Mouse (Mus musculus) megakaryocyte progenitor cell, adult 5-6 weeks (primary cell): Measurements from ENCODE around the gene Irak4. TPM values are rescaled to one million over a fixed set of nuclear protein-coding genes. Genes with fewer than 3 reads are reported as not detected.
A peak's percentile ranks its signal among the peaks of the same experiment; 100 is the strongest.

Experiments
- ATAC-seq: replicated peaks from 2 replicates; pipeline ENCODE4 v1.8.0; 2016; ENCODE audit warnings: mild to moderate bottlenecking, moderate TSS enrichment, inconsistent platforms; ENCODE audit not compliant: poor library complexity
- total RNA-seq, 2 experiments: library from RNA; stranded (forward) in 1 of 2; stranded (reverse) in 1 of 2; fragments of 157-497, 149-512 nt in 1 of 2; fragments of 200-1000 nt in 1 of 2; gene quantifications; 2 replicates each; pipeline versions ENCODE4 v1.2.3 to v1.2.4; 2015 to 2017

Gene Irak4
- total RNA-seq, 2 experiments from 2014 or later = 14.3 to 28.7 TPM

DNA sequence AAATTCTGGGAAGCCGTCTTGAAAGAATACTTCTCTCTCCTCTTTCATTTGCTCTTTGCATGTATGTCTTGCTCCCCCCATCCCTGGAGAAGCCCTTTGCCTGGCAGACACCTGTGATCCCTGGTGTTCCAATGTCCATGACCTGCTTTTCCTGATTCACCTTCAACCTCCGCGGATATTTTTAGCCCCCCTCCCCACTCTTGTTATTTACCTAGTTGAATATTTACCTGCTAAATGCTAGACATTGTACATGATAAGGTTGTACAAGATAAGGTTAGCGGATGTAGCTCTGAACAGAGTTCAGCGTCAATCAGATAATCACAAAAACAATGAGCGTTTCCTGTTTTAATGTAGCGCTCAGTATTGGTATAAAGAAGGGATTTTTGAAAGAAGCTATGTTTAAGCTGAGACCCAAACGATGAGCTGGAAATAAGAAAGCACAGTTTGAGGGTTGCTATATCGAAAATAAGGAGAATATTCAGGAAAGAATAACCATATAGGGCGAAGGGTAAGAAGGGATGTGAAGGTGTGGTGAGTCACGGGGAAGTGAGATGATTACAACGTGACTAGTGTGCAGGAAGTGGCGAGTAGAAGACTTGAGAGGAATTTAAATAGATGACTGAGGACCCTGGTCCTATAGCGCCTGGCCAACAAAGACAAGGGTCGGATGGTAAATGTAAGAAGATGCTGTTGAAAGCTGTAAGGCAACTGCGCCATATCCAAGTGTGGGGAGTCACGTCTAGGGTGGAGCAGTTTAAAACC, 15.6 kb downstream of the Irak4 start:
- no peak for ATAC-seq

DNA sequence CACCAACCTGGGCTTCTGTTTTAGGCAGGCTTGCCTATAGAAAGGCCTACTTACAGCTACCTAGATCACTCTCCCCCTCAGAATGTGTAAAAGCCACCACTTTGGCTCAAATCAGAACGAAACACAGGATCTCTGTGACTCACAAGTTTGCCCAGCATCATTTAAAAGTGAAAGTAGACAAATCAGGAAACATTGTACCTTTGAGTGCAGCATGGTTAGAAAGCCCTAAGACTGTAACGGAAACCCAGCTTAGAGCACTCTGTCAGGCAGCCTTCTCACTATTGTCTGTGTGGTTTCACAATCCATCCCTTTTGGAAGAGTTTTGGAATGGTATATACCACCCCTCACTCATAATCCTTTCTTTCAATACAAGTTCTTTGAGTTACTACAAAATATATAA, 21.5 kb downstream of the Irak4 start:
- ATAC-seq = peak; percentile 16; the same call in 1 of the 2 replicates

DNA sequence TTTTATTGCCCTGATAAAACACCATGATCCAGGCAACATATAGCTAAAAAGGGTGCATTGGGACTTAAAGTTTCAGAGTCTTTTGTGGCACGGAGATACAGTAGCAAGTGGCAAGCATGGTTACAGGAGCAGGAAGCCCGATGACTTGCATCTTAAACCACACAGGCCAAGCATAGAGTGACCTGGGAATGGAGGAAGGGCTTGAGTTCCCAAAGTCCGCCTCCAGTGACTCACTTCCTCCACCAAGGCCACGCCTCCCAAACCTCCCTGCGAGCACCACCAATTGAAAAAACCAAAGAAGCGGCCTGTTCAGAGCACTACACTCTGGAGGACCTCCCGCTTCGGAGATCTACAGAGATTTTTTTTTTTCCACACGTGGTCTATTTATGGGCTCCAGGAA, 22.4 kb downstream of the Irak4 start:
- ATAC-seq = peak; percentile 99

DNA sequence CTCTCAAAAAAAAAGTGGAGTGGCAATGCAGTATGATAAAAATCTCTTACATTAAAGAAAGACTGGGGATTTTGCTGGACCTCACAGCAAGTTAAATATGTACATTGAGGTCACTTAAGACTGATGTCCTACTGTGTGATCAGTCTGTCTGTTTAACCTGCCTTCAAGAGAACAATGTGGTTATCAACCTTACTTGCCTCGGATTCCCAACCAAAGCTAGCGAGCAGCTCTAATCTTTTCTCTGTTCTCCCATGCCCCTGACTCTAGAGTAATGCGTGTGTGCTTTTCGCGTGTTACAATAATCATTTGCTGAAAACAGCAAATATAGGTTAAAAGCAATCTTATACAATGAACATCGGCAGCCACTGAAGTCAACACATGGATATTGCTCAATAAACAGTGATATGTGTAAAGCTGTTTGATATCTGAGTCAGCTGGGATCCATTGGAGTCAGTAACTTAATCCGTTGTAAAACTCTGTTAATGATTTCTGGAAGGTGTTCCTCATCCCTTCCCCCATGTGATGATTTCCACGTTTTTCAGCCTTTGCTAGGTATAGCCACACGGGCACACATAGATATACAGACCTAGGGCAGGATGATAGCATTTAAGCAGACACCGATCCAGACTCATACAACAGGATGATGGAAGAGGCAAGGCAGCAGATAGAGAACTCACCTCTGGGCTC, 25.2 kb downstream of the Irak4 start:
- no peak for ATAC-seq

DNA sequence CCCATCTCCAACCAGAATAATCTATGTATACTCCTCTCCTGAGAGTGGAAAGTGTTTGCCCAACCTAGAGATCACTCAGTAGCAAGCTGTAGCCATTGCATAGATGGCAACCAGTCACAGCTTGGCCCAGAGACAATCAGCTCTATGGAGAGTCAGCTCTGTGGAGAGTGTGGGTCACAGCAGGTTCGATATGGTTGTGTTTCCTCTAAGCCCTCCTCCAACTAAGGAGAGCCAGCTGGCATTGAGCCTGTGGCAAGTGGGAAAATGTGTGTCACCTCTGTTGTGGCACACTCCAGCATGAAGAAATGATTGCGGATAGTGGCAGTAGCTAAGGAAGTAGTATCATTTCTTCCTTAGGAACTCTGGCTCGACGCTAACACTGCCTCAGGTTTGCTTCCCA, 28.1 kb downstream of the Irak4 start:
- no peak for ATAC-seq

DNA sequence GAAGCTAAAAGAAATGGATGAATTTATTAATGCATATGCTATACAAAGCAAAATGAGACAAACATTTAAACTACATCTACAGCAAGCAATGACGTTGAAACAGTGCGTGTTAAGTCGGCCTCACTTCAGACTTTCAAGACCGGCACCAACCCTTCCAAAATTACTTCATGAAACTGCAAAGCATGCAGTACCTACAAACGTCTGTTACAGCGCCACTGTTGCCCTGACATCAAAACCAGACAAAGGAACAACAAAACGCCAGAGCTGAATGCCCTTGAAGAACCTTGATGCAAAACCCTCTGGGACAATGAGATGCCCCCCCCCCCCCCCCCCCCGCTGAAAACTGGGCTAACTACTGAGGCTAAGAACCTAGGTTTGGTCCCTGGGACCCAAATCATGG, 29.3 kb downstream of the Irak4 start:
- no peak for ATAC-seq

DNA sequence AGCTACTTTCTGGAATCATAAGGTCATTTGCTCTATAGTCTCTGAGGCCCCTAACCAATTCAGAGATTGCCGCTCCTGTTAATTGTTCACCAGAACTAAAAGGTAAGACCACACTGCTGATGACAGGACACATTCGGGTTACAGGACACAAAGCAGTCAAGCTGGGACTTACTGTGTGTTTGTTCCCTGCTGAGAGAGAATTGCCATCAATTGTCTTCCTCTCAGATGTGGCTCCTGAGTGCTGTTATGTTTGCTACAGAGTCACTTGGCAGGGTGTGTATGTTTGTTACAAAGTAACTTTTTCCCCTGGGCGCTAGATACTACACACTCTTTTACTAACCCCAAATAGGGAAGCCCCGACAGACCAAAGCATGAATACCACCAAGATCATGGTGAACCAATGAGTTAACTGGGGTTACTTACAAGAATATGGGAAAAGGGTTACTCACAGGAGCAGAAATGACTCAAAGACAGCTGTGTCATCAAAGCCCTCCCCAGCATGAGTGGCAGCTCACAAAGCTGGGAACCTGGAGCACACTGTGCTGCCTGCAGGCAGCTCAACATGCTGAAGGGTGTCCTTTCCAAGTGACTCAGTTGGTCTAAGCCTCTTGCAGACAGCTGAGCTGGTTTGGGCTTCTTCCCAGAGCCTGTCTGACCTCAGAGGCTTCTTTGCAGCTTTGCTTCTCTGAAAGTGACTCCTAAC, 31.3 kb downstream of the Irak4 start:
- ATAC-seq = no peak

DNA sequence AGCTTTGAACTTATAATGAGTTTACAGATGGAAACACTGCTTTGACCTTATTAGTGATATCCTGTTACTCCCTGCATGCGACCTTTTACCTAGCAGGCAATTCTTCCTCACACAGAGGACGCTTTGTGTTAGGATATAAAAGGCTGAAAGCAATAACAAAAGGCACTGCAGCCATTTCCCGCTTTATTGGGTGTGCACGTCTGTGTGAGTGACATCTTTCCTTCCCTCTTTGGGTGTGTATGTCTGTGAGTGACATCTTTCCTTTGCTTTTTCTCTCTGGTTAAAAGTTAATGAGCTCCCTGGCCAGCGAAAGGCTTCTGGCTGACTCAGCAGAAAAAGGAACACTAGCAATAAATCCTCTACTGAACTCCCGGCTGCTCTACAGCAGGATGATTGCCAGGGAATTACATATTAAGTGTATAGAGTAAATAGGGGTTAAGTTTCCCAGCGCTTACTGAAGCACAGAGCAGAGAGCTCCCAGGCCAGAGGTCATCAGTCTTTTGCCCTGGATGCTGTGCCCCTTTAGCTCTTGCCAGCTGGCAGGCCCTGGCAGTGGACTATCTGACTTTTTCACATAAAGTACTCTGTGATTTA, 38.7 kb downstream of the Irak4 start:
- ATAC-seq = no peak

DNA sequence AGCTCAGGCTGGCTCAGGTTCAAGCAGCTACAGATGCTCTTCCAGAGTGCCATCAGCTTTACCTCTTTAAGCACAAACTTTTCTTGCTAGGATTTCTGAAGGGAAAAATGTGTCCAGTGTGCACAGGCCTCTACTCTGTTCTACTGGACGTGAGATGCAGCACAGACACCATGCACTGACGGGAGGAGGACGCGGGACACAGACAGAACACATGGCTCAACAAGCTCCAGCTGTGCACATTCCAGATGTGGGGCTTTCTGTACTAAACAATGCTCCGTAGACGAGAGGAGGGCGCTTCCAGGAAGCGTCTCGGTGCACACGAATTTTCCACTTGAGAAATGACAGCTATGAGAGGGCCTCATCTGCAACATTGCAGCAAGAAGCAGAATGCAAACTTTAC, 39.7 kb downstream of the Irak4 start:
- no peak for ATAC-seq

DNA sequence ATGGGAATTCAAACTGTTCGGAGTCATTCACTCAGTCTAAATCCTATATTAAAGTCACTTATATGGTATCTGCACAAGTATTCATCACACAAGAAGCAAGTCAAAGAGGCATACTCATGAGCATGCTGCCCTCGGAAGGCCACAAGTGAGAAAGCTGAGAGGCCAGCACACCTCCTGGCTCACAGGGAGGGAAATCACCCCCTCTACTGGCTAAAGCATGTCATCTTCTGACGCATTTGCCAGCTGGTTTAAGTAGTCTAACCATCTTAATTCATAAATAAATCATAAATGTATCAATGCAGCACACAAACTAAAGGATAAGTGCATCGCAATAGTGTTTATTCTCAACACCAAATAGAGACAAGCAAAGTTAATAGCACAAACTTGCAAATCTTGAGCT, 41.3 kb downstream of the Irak4 start:
- 0 out of 2 replicates have a peak, but pooled peaks have one; percentile 40 for ATAC-seq

DNA sequence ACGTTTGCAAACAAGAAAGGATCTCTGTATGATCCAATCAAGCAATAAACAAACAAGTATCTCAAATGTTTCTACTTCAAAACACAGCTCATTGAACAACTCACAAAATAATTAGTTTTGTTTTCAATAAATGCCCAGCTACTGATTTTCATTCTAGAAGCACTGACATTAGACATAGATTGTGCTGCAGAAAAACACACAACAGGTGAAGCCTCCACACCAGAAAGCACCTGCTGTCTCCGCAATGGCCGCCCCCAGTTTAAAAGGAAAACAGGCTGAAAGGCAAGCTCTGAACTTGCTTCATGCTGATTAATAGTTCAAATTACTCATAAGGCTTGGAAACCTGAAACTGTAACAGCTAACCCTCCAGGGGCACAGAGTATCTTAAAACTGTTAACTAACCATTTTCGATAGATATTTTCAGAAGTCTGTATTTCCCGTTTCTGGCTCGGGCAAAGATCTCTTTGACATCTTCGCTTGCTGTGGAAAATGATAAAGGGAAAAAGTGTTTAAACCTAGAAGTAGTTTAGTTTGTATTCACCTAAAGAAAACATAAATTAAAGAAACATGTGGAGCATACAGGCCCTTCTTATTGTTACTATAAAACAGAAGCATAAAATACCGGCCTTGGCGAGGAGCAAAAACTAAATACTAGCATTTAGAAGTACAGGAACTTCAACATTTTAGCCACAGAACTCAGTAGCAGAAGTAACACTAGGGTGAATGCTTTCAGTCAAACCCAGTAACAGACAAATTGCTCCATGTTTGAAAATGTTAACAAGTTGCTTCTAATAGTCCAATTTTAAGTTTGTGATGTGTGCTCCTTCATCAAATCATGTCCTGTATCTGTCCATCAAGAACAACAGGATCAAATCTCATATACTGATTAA, 44.6 kb downstream of the Irak4 start:
- ATAC-seq = no peak

DNA sequence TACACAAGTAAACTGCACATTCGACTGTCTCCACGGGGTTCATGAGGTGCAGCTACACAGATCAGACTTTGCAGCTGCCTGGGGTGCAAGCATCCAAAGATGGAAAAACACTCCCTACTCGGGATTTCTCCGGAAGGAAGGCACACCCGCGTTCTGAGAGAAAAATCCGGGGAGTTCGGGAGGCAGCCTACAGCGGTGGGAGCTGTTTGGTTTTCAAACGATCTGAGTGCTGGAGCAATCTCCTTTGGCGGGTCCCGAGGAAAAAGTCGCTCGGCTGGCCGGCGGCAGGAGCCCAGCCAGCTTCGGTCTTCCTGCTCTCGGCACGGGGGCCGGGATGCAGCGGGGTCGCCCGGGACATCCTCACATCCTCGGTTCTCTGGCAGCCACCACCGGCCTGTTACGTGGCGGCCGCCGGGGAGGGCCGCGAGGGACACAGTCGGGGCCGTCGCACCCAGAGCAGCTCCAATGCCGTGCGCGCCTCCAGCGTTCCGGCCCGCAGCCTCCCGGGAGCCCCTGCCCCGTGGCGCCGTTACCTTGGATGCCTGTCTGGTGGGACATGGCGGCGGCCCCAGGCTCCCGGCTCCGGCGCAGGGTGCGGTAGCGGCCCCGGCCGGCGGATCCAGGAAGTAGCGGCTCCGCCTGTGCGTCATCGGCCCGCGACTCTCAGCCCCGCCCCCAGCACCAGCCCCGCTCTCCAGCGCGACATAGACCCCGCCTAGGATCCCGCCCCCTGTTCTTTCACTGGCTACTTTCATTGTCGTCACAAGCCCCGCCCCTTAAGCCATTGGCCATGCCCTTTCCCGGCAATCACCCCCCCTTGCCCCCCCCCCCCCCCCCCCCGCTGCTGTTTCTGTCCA, 46.0 kb downstream of the Irak4 start, which contains the start of gene Twf1:
Twf1 (minus strand) TSS at position 671 of the 857 bp plus-strand sequence.
- peak; percentile 96 for ATAC-seq

DNA sequence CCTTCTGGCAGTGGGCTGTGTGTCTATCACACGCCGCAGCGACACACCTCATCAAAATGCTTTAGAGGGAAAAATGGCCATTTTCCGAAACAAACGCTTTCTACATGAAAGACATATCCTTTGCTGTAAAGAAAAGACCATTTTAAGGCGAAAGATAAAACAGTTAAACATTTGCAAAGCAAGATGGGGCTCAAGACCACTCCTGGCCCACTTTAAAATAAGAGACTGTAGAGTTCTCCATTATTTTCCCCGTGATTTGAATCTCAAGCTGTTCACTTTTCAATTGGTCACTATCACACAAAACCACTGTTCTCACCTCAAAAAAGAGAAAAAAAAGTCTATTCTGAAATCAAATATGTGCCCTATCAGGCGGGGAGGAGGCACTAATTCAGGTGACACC, 46.6 kb downstream of the Irak4 start:
- ATAC-seq = no peak

DNA sequence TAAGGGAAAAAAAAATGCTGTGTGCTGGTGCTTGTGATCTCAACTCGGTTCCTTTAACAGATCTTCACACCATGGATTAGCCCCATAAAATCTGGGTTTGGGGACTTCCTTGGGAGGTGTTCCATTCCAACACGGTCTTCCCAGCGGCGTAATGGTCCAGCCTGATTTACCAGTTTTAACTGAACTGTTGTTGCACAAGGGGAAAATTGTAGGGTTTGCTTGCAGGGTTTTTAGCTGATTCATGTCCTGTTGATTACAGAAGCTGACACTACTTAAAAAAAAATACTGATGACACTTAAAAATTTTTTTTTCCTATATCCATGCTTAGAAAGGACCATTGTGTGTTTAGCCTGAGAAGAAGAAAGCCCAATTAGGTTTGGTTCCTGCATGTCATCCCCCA, 47.9 kb downstream of the Irak4 start:
- ATAC-seq = peak; percentile 30

DNA sequence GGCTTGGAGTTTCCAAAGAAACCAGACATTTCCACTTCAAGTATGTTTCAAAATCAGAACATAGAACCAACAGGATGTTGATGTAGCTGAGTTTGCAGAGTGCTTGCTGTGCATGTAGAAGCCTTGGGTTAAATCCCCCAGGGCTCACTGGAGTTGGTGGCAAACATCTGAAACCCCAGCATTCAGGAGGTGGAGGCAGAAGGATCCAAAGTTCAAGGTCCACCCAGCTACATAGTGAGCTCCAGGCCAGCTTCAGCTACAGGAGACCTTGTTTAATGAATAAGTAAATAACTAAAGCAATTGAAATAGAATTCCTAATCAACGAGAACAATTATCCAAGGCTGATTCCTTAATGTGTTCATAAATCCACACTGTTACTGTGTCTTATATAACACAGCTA, 50.1 kb downstream of the Irak4 start:
- no peak for ATAC-seq

DNA sequence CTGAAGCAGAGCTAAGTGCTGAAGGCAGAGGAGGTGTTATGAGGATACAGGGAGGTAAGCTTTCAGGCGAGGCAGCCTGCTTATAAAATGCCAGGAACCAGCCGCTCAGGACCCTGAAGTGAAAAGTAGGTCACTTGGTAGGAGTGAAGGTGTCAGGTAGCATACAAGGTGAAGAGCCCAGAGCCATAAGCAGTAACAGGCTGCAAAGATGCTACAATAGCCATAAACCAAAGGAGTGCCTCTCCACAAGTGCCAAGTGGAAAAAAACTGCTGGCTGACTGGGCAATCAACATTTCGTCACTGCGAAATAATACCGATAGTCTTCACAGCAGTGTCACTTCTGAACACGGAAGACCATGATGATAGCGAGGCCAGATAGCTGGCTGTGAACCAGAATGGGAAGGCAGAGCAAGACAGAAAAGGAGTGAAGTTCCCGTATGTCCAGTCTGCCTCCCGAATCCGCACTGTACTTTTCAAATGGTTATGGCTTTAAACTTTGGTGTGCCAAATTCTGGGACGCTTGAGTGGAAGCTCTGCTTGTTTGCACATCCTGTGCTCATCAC, 56.8 kb downstream of the Irak4 start:
- no peak for ATAC-seq

DNA sequence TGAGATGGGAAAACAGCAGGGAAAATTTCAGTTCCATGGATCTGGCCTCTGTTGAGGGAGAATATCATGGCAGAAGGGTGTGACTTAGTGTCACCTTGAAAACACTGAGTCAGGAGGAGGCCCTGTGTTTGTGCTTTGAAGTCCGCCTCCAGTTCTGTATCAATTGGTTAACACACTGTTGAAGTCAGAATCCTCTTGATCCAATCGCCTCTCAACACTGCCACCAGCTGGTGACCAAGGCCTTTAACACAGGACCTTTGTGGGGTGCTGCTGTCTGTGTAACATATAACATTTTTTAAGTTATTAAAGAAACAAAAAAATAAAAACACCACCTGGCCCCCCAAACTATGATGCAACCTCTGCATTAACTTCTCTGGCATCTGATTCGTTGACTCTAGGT, 57.9 kb downstream of the Irak4 start:
- peak; percentile 98 for ATAC-seq

DNA sequence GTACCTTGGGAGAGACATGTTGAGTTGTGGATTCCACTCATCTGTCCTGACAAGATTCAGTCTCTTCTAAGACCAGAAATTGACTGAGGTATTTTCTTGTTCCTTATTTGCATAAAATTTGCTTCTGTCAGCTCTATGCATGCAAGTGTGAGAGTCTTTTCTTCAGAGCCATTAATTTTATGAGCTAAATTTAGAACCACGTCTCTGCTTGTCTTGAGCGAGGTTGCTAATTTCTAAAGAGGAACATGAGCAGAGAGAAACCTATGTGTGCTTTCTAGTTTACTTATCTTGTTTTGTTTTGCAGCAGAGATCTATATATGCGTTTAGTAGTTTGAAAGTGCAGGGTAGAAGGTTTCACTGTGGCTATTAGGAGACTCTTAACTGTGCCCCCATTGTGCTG, 59.0 kb downstream of the Irak4 start:
- no peak for ATAC-seq

DNA sequence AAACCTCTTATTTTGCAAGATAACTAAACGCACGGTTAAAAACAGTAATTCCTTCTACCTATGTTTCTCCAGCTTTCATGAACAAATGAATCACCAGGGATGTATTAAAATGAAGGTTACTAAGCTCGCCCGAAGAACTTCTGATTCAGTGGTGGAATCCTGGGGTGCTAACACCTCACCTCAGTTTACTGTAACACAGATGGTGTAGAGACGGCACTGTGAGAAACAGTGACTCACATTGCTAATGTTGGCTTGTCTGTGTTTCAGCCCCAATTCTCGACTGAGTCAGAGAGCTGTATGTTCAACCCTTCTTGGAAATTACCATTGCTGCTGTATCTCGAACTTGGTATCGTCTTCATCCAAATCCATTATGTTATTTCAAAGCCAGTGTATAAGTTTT, 64.3 kb downstream of the Irak4 start:
- no peak for ATAC-seq
